Mouse (Mus musculus): ENCODE data around the gene Nceh1.

DNA sequence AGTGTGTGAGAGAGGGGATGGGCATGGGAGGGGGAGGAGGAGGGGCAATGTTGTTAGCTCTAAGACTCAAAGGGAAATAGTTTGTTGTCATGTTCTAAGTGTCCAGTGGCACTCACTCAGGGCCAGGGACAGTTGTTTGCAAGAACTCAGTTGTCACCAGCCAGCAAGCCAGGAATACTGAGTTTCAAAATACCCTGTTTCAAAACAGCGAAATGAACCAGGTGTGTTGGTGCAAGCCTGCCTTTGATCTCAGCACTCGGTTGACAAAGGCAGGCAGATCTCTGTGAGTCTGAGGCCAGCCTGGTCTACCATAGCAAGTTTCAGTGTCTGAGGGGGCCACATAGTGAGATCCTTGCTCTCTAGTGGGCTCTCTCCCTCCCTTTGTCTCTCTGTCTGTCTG is 39.3 kb downstream of the Nceh1 start:
- TF ChIP-seq CTCF (IDR thresholded peaks at IDR 0.05; ENCODE audit: borderline replicate concordance, insufficient read depth, low read depth, low read length) = no peak
- no peak for TF ChIP-seq POLR2A (IDR thresholded peaks at IDR 0.05; ENCODE audit: borderline replicate concordance, insufficient read depth, low read length)

All from cerebellum, adult 2 months (tissue).